Mouse (Mus musculus) heart, adult 2 months (tissue): ENCODE measurements at regions not wholly inside any gene's neighbourhood (a gene's known extent, or its start where the extent isn't known, plus 50 kb on each side); places are given as distances from the start of the nearest gene placed in this dataset.

Experiments
- CTCF ChIP-seq: fragments of 200-600 bp; IDR thresholded peaks from 2 replicates; pipeline ENCODE4 v1.8.1; 2022; ENCODE audit warnings: antibody characterized with exemption, mild to moderate bottlenecking, moderate library complexity
- POLR2A ChIP-seq: fragments of 200-500 bp; IDR thresholded peaks from 2 replicates; pipeline ENCODE4 v1.6.1; 2011; ENCODE audit warnings: mild to moderate bottlenecking, low read depth, low read length, control low read depth; ENCODE audit not compliant: insufficient read depth

GRCm38 (mm10) chr5:67550257-67550656 is 57.4 kb upstream of the Shisa3 start:
- TF ChIP-seq POLR2A, result no peak
- TF ChIP-seq CTCF, result 0 out of 2 replicates have a peak, but pooled peaks have one; percentile 2
